Mouse (Mus musculus) liver, adult 2 months (tissue): ENCODE results near the gene Efhc1.

Source experiments
- CTCF ChIP-seq: fragments of 200-500 bp; IDR thresholded peaks from 2 replicates; pipeline ENCODE4 v1.5.1; 2011; ENCODE audit warnings: low read depth, low read length, control low read depth
- POLR2A ChIP-seq: fragments of 200-500 bp; IDR thresholded peaks from 2 replicates; pipeline ENCODE4 v1.6.1; 2011; ENCODE audit warnings: low read length, control low read depth; ENCODE audit not compliant: insufficient read depth; ENCODE audit errors: extremely low read depth

DNA sequence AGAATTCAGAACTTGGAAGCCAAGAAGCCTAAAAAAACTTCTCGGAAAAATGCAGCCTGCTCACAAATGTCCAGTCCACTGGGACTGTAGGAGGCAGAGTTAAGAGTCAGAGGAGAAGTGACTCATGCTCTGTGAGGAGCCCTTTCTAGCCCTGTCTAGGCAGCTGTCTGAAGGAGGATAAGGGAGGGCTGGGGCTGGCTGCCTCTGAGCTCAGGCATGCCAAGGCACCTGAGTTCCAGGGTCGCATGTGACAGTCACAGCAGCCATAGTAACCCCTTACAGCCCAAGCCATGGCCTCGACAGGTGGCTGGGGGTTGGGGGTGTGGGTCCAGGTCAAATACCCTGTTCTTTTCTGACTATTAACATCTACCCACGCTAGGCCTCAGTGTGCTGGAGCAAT, 57.5 kb downstream of the Efhc1 start:
- TF ChIP-seq POLR2A (no peak), CTCF (no peak)
